Mouse (Mus musculus): Measurements from ENCODE around the gene St7. TPM values are rescaled to one million over a fixed set of nuclear protein-coding genes. Genes with fewer than 3 reads are reported as not detected.

St7 gene
- polyA plus RNA-seq, 1 experiment from 2014 or later = 31.6 TPM

DNA sequence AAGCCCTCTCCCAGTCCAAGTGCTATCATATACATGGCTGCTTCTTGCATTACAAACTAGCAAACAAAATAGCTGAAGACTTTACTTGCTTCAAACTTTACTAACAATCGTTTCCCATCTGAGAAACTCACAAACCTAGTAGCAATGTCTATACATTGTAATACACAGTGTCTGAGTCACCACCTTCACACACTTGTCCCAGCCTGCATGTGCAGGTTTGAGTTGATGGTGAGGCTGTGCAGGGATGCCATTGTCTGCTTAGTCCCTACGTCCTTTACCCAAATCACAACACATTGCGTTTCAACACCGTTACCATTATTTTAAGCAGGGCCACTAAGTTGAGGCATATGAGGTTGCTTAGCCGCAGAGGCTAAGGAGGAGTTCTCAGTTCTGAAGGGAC, 26.7 kb downstream of the St7 start:
- Histone ChIP-seq H3K4me3 (ENCODE audit: control insufficient read depth in 1 of 2, insufficient read depth in 1 of 2, low read depth in 1 of 2, low read length in 2 of 2) (no peak overlapping the region), H3K36me3 (ENCODE audit: control insufficient read depth, insufficient read depth, low read length) (no peaks in the 10 kb centered on the region), H3K4me1 (ENCODE audit: control insufficient read depth in 2 of 2, insufficient read depth in 2 of 2, low read length in 2 of 2) (peaks cover 8 to 25% of the 10 kb centered on the region in 2 experiments; a peak in 3 of 4 replicates), H3K27me3 (ENCODE audit: control insufficient read depth, insufficient read depth, low read length) (no peaks in the 10 kb centered on the region), H3K9ac (ENCODE audit: low read length) (no peak overlapping the region), H3K27ac (replicated peaks in 1 of 2; ENCODE audit: control insufficient read depth in 1 of 2, insufficient read depth in 1 of 2, low read depth in 2 of 2, low read length in 2 of 2) (no peak overlapping the region), H3K9me3 (ENCODE audit: control insufficient read depth, low read length) (no peaks in the 10 kb centered on the region), H3K4me2 (ENCODE audit: low read length) (no peak overlapping the region)
- 74% methylated on average over 5 of the region's 5 CpGs for WGBS
- ATAC-seq (ENCODE audit: insufficient number of reproducible peaks, insufficient read depth, low FRiP score, low read depth) = no peak

GRCm38 (mm10) chr6:17720022-17720421, 27.3 kb downstream of the St7 start:
- Histone ChIP-seq H3K9me3 (ENCODE audit: control insufficient read depth, low read length) (no peaks in the 10 kb centered on the region), H3K27me3 (ENCODE audit: control insufficient read depth, insufficient read depth, low read length) (no peaks in the 10 kb centered on the region), H3K4me1 (ENCODE audit: control insufficient read depth in 2 of 2, insufficient read depth in 2 of 2, low read length in 2 of 2) (peaks cover 8 to 26% of the 10 kb centered on the region in 2 experiments; a peak in 3 of 4 replicates), H3K4me2 (ENCODE audit: low read length) (no peak overlapping the region), H3K27ac (replicated peaks in 1 of 2; ENCODE audit: control insufficient read depth in 1 of 2, insufficient read depth in 1 of 2, low read depth in 2 of 2, low read length in 2 of 2) (no peak overlapping the region), H3K9ac (ENCODE audit: low read length) (no peak overlapping the region), H3K4me3 (ENCODE audit: control insufficient read depth in 1 of 2, insufficient read depth in 1 of 2, low read depth in 1 of 2, low read length in 2 of 2) (no peak overlapping the region), H3K36me3 (ENCODE audit: control insufficient read depth, insufficient read depth, low read length) (no peaks in the 10 kb centered on the region)
- WGBS = 40% methylated on average over 6 of the region's 6 CpGs
- ATAC-seq (ENCODE audit: insufficient number of reproducible peaks, insufficient read depth, low FRiP score, low read depth) = no peak

DNA sequence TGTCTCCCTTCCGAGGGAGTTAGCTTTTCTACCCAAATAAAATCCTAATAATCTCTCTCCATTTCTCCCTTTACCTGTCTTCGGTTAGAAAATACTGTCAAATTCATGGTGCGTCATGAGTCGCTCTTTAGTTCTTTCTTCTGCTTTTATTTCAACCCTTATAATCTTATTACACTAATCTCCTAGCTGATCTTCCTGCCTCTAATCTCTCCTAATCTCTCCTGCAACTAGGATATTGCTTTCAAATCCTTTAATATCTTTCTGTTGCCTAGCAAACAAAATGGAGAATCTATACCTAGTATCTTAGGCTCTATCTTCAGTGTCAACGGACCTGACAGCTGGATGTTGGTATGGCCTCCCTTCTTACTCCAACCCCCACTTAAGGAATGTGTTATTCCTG, 29.0 kb downstream of the St7 start:
- no peaks in the 10 kb centered on the region for H3K27me3 ChIP-seq (ENCODE audit: control insufficient read depth, insufficient read depth, low read length)
- H3K36me3 ChIP-seq (ENCODE audit: control insufficient read depth, insufficient read depth, low read length) = no peaks in the 10 kb centered on the region
- WGBS = 78% methylated on average over 5 of the region's 5 CpGs
- H3K4me3 ChIP-seq (ENCODE audit: control insufficient read depth in 1 of 2, insufficient read depth in 1 of 2, low read depth in 1 of 2, low read length in 2 of 2) = no peak overlapping the region
- H3K27ac ChIP-seq (replicated peaks in 1 of 2; ENCODE audit: control insufficient read depth in 1 of 2, insufficient read depth in 1 of 2, low read depth in 2 of 2, low read length in 2 of 2) = no peak overlapping the region
- H3K9me3 ChIP-seq (ENCODE audit: control insufficient read depth, low read length) = no peaks in the 10 kb centered on the region
- H3K4me1 ChIP-seq (ENCODE audit: control insufficient read depth in 2 of 2, insufficient read depth in 2 of 2, low read length in 2 of 2) = peaks cover 8 to 26% of the 10 kb centered on the region in 2 experiments; a peak in 3 of 4 replicates
- no peak for ATAC-seq (ENCODE audit: insufficient number of reproducible peaks, insufficient read depth, low FRiP score, low read depth)
- no peak overlapping the region for H3K9ac ChIP-seq (ENCODE audit: low read length)
- no peak overlapping the region for H3K4me2 ChIP-seq (ENCODE audit: low read length)

GRCm38 (mm10) chr6:17725841-17726460, 33.2 kb downstream of the St7 start:
- no peaks in the 10 kb centered on the region for H3K27me3 ChIP-seq (ENCODE audit: control insufficient read depth, insufficient read depth, low read length)
- ATAC-seq (ENCODE audit: insufficient number of reproducible peaks, insufficient read depth, low FRiP score, low read depth) = no peak
- no peak overlapping the region for H3K4me3 ChIP-seq (ENCODE audit: control insufficient read depth in 1 of 2, insufficient read depth in 1 of 2, low read depth in 1 of 2, low read length in 2 of 2)
- no peaks in the 10 kb centered on the region for H3K36me3 ChIP-seq (ENCODE audit: control insufficient read depth, insufficient read depth, low read length)
- no peaks in the 10 kb centered on the region for H3K9me3 ChIP-seq (ENCODE audit: control insufficient read depth, low read length)
- H3K4me1 ChIP-seq (ENCODE audit: control insufficient read depth in 2 of 2, insufficient read depth in 2 of 2, low read length in 2 of 2) = peaks cover 5 to 19% of the 10 kb centered on the region in 2 experiments; a peak in 2 of 4 replicates
- no peak overlapping the region for H3K27ac ChIP-seq (replicated peaks in 1 of 2; ENCODE audit: control insufficient read depth in 1 of 2, insufficient read depth in 1 of 2, low read depth in 2 of 2, low read length in 2 of 2)
- no peak overlapping the region for H3K4me2 ChIP-seq (ENCODE audit: low read length)
- no peak overlapping the region for H3K9ac ChIP-seq (ENCODE audit: low read length)
- 43% methylated on average over 7 of the region's 7 CpGs for WGBS

GRCm38 (mm10) chr6:17727241-17727640, 34.5 kb downstream of the St7 start:
- 82% methylated on average over 3 of the region's 3 CpGs for WGBS
- H3K9me3 ChIP-seq (ENCODE audit: control insufficient read depth, low read length) = no peaks in the 10 kb centered on the region
- H3K9ac ChIP-seq (ENCODE audit: low read length) = no peak overlapping the region
- ATAC-seq (ENCODE audit: insufficient number of reproducible peaks, insufficient read depth, low FRiP score, low read depth) = no peak
- no peak overlapping the region for H3K27ac ChIP-seq (replicated peaks in 1 of 2; ENCODE audit: control insufficient read depth in 1 of 2, insufficient read depth in 1 of 2, low read depth in 2 of 2, low read length in 2 of 2)
- H3K4me1 ChIP-seq (ENCODE audit: control insufficient read depth in 2 of 2, insufficient read depth in 2 of 2, low read length in 2 of 2) = peaks cover 3 to 14% of the 10 kb centered on the region in 2 experiments; a peak in 2 of 4 replicates
- no peaks in the 10 kb centered on the region for H3K36me3 ChIP-seq (ENCODE audit: control insufficient read depth, insufficient read depth, low read length)
- H3K4me2 ChIP-seq (ENCODE audit: low read length) = no peak overlapping the region
- H3K27me3 ChIP-seq (ENCODE audit: control insufficient read depth, insufficient read depth, low read length) = no peaks in the 10 kb centered on the region
- H3K4me3 ChIP-seq (ENCODE audit: control insufficient read depth in 1 of 2, insufficient read depth in 1 of 2, low read depth in 1 of 2, low read length in 2 of 2) = no peak overlapping the region

GRCm38 (mm10) chr6:17727891-17728790, 35.4 kb downstream of the St7 start:
- 77% methylated on average over 9 of the region's 9 CpGs for WGBS
- H3K4me2 ChIP-seq (ENCODE audit: low read length) = no peak overlapping the region
- no peaks in the 10 kb centered on the region for H3K36me3 ChIP-seq (ENCODE audit: control insufficient read depth, insufficient read depth, low read length)
- H3K27me3 ChIP-seq (ENCODE audit: control insufficient read depth, insufficient read depth, low read length) = no peaks in the 10 kb centered on the region
- H3K4me3 ChIP-seq (ENCODE audit: control insufficient read depth in 1 of 2, insufficient read depth in 1 of 2, low read depth in 1 of 2, low read length in 2 of 2) = no peak overlapping the region
- no peak overlapping the region for H3K9ac ChIP-seq (ENCODE audit: low read length)
- H3K9me3 ChIP-seq (ENCODE audit: control insufficient read depth, low read length) = no peaks in the 10 kb centered on the region
- no peak for ATAC-seq (ENCODE audit: insufficient number of reproducible peaks, insufficient read depth, low FRiP score, low read depth)
- peaks cover 3 to 14% of the 10 kb centered on the region in 2 experiments; a peak in 2 of 4 replicates for H3K4me1 ChIP-seq (ENCODE audit: control insufficient read depth in 2 of 2, insufficient read depth in 2 of 2, low read length in 2 of 2)
- H3K27ac ChIP-seq (replicated peaks in 1 of 2; ENCODE audit: control insufficient read depth in 1 of 2, insufficient read depth in 1 of 2, low read depth in 2 of 2, low read length in 2 of 2) = no peak overlapping the region

- H3K4me2 ChIP-seq (ENCODE audit: low read length) = no peak overlapping the region
- H3K9ac ChIP-seq (ENCODE audit: low read length) = no peak overlapping the region
- H3K36me3 ChIP-seq (ENCODE audit: control insufficient read depth, insufficient read depth, low read length) = no peaks in the 10 kb centered on the region
- H3K4me3 ChIP-seq (ENCODE audit: control insufficient read depth in 1 of 2, insufficient read depth in 1 of 2, low read depth in 1 of 2, low read length in 2 of 2) = no peak overlapping the region
- no peaks in the 10 kb centered on the region for H3K27me3 ChIP-seq (ENCODE audit: control insufficient read depth, insufficient read depth, low read length)
- ATAC-seq (ENCODE audit: insufficient number of reproducible peaks, insufficient read depth, low FRiP score, low read depth) = no peak
- peaks cover 5 to 8% of the 10 kb centered on the region in 2 experiments; a peak in 2 of 4 replicates for H3K4me1 ChIP-seq (ENCODE audit: control insufficient read depth in 2 of 2, insufficient read depth in 2 of 2, low read length in 2 of 2)
- WGBS = 80% methylated on average over 6 of the region's 6 CpGs
- H3K27ac ChIP-seq (replicated peaks in 1 of 2; ENCODE audit: control insufficient read depth in 1 of 2, insufficient read depth in 1 of 2, low read depth in 2 of 2, low read length in 2 of 2) = no peak overlapping the region
- no peaks in the 10 kb centered on the region for H3K9me3 ChIP-seq (ENCODE audit: control insufficient read depth, low read length)
These were observed 37.4 kb downstream of the St7 start for GRCm38 (mm10) chr6:17730122-17730521.
